Mouse (Mus musculus): ENCODE data around the gene Sod1.

Sod1 gene

DNA sequence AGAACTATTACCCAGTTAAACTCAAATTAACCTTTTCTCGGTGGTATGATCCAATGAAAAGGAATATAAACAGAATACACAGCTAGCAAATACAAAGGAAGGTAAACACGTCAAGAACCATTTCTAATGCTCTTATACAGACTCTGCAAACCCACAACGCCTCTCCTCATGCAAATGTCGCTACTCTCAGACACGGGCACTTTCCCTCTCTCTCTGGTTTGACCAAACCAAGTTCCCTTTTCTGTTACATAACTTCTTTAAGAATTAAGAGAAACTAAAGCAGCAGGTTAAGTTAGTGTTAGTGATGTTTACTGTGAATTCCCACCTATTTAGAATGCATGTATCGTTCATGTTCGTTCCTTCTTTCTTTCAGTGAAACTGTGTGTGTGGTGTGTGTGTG, 38.4 kb downstream of the Sod1 start:
- DNase-seq (ENCODE audit: low spot score): no peak

DNA sequence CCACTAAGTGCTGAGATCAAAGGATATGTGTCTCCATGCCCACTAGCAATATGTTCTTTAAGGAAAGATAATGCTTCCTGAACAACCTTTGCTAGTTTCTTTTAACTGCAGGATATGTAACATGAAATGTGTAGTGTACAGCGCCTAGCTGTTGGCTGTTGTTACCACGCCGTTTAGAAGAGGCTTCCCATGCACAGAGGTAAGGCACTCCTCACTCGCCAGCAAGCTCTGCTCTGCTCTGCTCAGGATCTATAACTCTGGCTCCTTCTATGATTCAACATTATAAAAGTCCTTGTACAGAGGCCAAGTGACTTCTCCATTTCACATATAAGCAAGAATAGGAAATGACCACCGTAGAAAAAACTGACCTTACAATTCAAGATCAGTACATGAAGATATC, 39.1 kb downstream of the Sod1 start:
- DNase-seq (ENCODE audit: low spot score): no peak

GRCm38 (mm10) chr16:90260097-90260496, 39.5 kb downstream of the Sod1 start:
- no peak for DNase-seq (ENCODE audit: low spot score)

DNA sequence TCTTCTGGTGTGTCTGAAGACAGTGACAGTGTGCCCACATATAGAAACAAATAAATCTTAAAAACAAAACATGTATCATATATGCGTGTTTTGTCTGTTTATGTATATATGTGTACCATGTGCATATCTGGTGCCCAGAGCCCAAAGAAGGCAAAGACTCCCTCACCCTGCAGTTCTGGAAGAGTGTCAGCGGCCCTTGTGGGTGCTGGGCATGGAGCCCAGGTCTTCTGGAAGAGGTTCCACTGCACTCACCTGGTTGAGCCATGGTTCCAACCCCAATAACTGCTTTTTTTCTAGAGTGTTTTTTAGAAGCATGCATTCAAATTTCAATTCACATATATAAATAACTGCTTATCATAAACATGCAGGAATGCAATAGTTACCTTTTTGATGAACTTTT, 41.2 kb downstream of the Sod1 start:
- no peak for DNase-seq (ENCODE audit: low spot score)

GRCm38 (mm10) chr16:90264021-90264420, 43.5 kb downstream of the Sod1 start:
- peak; percentile 74 for DNase-seq (ENCODE audit: low spot score)

DNA sequence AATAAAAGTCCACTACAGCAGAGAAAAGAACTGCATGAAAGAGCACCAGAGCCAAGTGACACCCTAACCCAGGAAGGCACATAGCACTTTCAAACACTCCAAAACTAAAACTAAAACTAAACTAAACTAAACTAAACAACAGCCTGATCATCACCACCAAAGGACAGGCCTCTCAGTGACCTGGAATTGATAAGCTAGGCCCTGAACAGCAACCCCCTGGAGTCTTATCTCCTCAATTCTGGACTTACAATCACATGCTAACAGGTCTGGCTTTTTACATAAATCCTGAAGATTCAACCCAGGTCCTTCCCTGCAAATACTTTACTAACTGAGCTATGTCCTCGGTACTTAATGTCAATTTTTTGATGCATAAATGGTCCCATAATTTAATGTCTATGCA, 44.6 kb downstream of the Sod1 start:
- DNase-seq (ENCODE audit: low spot score): no peak

DNA sequence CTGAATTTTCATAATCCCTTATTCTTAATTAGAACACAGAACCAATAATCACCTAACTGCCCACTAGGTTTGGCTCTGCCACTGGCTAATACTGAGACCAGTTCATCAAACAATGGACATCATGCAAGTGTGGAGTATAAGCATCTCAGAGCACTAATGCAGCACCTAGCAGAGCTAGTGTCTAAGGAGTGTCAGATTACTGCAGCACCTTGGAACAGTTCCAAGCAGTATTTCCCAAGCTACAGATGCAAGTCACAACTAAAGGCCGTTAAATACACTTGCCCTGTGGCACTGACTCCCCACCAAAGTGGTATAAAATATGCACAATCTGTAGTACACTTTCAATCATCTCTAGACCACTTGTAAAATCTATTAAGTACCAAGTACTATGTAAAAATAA, 46.0 kb downstream of the Sod1 start:
- no peak for DNase-seq (ENCODE audit: low spot score)

DNA sequence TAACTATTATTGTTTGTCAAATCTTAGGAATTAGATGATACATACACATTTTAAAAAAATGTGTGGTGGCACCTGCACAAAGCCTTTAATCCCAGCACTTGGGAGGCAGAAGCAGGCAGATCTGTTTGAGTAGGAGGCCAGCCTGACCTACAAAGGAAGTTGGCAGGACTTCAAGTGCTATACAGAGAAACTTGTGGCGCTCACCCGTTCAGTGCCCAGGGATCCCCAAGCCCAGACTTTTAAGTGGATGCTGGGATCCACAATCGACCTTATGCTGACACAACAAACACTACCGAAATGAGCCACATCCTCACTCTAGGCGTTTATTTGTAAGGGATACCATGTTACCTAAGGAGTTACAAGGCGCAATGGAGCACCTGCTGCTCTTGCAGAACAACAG, 55.0 kb downstream of the Sod1 start:
- no peak for DNase-seq (ENCODE audit: low spot score)
